Mouse (Mus musculus) hindbrain, embryonic 11.5 days (tissue): ENCODE data around the gene Mfsd6l. TPM values are rescaled to one million over a fixed set of nuclear protein-coding genes. Genes with fewer than 3 reads are reported as not detected.

ENCODE experiments used
- ATAC-seq: fragments of 200-750 bp; cut with Nextera tagmentation; 2 replicates; pipeline ENCODE4 v1.8.0; 2017; ENCODE audit warnings: mild to moderate bottlenecking, moderate TSS enrichment, moderate library complexity; ENCODE audit not compliant: low FRiP score
- DNase-seq: peaks from one replicate; pipeline ENCODE4 v3.0.0-alpha.2; 2015; ENCODE audit warnings: low spot score
- H3K27ac ChIP-seq: fragments of 300-500 bp; sonication (generic); 2 replicates; pipeline ENCODE4 v1.5.1; 2014; ENCODE audit warnings: mild to moderate bottlenecking, low read depth, low read length
- H3K27me3 ChIP-seq: fragments of 300-500 bp; sonication (generic); 2 replicates; pipeline ENCODE4 v1.6.1; 2014; ENCODE audit warnings: mild to moderate bottlenecking, low read length, moderate library complexity, mixed read lengths; ENCODE audit not compliant: control insufficient read depth, insufficient read depth
- H3K36me3 ChIP-seq: fragments of 300-500 bp; sonication (generic); 2 replicates; pipeline ENCODE4 v1.6.1; 2014; ENCODE audit warnings: mild to moderate bottlenecking, low read length, moderate library complexity, mixed read lengths; ENCODE audit not compliant: control insufficient read depth, insufficient read depth
- H3K4me1 ChIP-seq: fragments of 300-500 bp; sonication (generic); replicated peaks from 2 replicates; pipeline ENCODE4 v1.6.1; 2014; ENCODE audit warnings: low read length, mixed read lengths; ENCODE audit not compliant: control insufficient read depth, insufficient read depth
- H3K4me2 ChIP-seq: fragments of 300-500 bp; sonication (generic); replicated peaks from 2 replicates; pipeline ENCODE4 v1.6.1; 2014; ENCODE audit warnings: mild to moderate bottlenecking, low read depth, low read length
- H3K4me3 ChIP-seq: fragments of 300-500 bp; sonication (generic); 2 replicates; pipeline ENCODE4 v1.5.1; 2014; ENCODE audit warnings: low read depth, low read length
- H3K9ac ChIP-seq: fragments of 300-500 bp; sonication (generic); 2 replicates; pipeline ENCODE4 v1.6.1; 2014; ENCODE audit warnings: low read depth, low read length
- H3K9me3 ChIP-seq: fragments of 300-500 bp; sonication (generic); 2 replicates; pipeline ENCODE4 v1.6.1; 2016; ENCODE audit warnings: low read length; ENCODE audit not compliant: control insufficient read depth
- WGBS: fragments of 180-500 bp; shearing (Covaris S2); extraction: QIAGEN DNeasy Blood & Tissue Kit; methylation state at CpG from one replicate; pipeline ENCODE4 v1.1.7; 2014; 5-methylcytosine and 5-hydroxymethylcytosine counted together
- polyA plus RNA-seq: library from polyadenylated mRNA; unstranded; fragments of >200 nt; fragmentation: Nextera tagmentation; extraction: Ambion mirVana; gene quantifications from 2 replicates; pipeline ENCODE4 v1.2.1, GENCODE M21; 2014

Gene Mfsd6l
- polyA plus RNA-seq, 1 experiment from 2014 or later: not detected

DNA sequence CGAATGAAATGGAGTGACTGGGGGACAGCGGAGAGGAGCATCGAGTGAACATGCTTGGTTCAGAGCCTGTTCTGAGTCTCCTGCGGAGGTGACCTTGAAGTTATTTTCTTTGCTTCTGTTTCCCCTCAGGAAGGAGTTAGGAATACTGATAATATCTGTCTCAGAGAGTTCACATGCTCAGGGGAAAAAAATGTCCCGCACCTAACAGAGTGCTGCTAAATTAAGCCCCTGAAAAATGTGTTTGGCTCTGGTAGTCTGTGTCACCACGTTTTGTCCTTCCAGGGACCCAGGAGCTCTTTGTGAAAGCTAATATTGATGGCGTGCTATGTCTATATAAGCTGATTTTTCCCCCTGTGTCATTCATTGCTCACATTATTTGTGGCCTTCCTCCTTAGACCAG lies 10.8 kb upstream of the Mfsd6l start:
- ATAC-seq (no peak), DNase-seq (no peak)
- H3K4me3 ChIP-seq: no peak overlapping the region
- no peaks in the 10 kb centered on the region for H3K9me3 ChIP-seq
- H3K36me3 ChIP-seq: no peaks in the 10 kb centered on the region
- no peak overlapping the region for H3K4me2 ChIP-seq
- WGBS: 61% methylated on average over 7 of the region's 7 CpGs
- H3K4me1 ChIP-seq: no peaks in the 10 kb centered on the region
- no peak overlapping the region for H3K9ac ChIP-seq
- no peaks in the 10 kb centered on the region for H3K27me3 ChIP-seq
- no peak overlapping the region for H3K27ac ChIP-seq

DNA sequence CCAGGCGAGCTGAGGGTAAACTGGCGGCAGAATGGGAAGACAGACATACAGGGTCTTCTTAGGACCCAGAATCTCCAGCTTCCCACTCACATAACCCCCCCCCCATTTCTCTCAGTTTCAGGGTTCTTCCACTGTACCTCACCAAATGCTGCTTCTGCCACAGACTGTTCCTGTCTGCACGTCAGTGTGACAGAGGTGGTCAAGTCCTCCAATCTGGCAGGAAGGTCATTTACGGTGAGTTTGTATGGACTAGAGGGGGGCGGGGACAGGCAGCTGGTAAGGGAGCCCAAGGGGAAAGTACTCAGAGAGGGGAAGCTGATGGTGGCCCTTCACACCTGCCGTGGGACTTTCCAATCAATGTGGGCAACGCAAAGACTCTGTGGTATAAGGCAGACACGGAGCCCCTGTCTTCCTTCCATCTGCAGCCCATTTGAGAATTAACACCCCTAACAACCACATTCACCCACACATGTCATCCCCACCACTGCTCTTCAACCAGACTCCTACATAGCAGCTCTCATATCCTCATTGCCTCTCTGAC lies 10.2 kb upstream of the Mfsd6l start:
- DNase-seq (no peak), ATAC-seq (no peak)
- Histone ChIP-seq H3K9ac (no peak overlapping the region), H3K9me3 (no peaks in the 10 kb centered on the region), H3K27ac (no peak overlapping the region), H3K4me3 (no peak overlapping the region), H3K27me3 (no peaks in the 10 kb centered on the region), H3K36me3 (no peaks in the 10 kb centered on the region), H3K4me2 (no peak overlapping the region), H3K4me1 (no peaks in the 10 kb centered on the region)
- WGBS: 84% methylated on average over 8 of the region's 8 CpGs

DNA sequence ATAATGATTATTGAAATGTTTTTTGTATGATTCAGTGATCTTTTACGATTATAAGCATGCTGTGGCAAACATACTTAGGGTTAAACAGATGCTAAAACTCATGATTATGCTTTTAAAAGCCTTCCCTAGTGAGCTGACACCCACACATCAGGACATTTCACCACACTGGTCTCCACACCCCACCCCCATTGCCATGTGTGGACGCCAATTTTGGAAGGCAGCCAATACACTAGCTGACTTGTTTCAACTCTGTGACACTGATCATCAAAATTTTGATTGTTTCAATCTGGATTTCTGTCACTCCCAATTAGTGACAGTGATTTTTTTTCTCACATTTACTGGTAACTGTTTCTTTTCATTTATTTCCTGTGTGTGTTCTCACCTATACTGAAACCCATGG lies 8.5 kb upstream of the Mfsd6l start:
- DNase-seq (no peak), ATAC-seq (no peak)
- WGBS: 84% methylated on average over 2 of the region's 2 CpGs

DNA sequence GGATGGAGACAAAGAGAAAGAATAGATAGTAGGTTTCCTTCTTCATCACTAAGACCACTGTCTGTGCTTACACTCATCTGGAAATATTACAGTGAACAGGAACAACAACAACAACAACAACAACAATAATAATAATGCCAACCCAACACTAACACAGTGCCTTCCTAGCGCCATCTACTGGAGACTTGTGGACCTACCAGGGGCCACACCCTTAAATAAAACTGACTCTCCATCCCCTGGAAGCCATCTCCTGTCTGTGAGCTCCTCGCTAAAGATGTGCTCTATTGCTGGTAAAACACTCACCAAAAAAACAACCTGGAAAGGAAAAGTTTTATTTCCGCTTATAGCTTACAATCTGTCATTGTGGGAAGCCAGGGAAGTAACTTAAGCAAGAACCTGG lies 6.4 kb upstream of the Mfsd6l start:
- Histone ChIP-seq H3K9me3 (no peaks in the 10 kb centered on the region), H3K9ac (no peak overlapping the region), H3K4me3 (no peak overlapping the region), H3K4me2 (no peak overlapping the region), H3K27ac (no peak overlapping the region), H3K27me3 (no peaks in the 10 kb centered on the region), H3K4me1 (no peaks in the 10 kb centered on the region), H3K36me3 (no peaks in the 10 kb centered on the region)
- 51% methylated on average over 3 of the region's 3 CpGs for WGBS
- DNase-seq (no peak), ATAC-seq (no peak)

More for the DNA sequence above, 8.5 kb upstream of the Mfsd6l start:
- H3K27ac ChIP-seq: no peak overlapping the region
- no peaks in the 10 kb centered on the region for H3K36me3 ChIP-seq
- no peaks in the 10 kb centered on the region for H3K9me3 ChIP-seq
- no peaks in the 10 kb centered on the region for H3K27me3 ChIP-seq
- no peak overlapping the region for H3K4me2 ChIP-seq
- no peaks in the 10 kb centered on the region for H3K4me1 ChIP-seq
- no peak overlapping the region for H3K9ac ChIP-seq
- no peak overlapping the region for H3K4me3 ChIP-seq

DNA sequence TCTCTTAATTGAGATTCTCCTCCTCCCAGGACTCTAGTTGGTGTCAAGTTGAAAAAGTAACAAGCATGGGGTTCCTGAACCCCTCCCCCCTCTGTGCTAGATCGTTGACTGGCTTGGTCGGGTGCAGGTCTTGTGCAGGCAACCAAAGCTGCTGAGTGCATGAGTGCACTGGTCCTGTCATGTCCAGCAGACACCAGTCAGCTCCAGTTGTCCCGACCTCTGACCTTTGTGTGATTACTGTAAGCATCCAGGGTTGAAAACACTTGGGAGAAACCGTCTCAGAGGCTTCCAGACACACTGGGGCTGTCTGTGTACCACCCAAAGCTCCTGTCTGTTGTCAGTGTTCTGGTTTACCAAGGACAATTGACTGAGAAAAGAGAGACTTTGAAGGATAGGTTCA lies 5.6 kb upstream of the Mfsd6l start:
- Histone ChIP-seq H3K9me3 (no peaks in the 10 kb centered on the region), H3K36me3 (no peaks in the 10 kb centered on the region), H3K27ac (no peak overlapping the region), H3K4me2 (no peak overlapping the region), H3K27me3 (no peaks in the 10 kb centered on the region), H3K4me1 (no peaks in the 10 kb centered on the region), H3K9ac (no peak overlapping the region), H3K4me3 (no peak overlapping the region)
- DNase-seq: no peak
- WGBS: 64% methylated on average over 4 of the region's 4 CpGs
- ATAC-seq: no peak

DNA sequence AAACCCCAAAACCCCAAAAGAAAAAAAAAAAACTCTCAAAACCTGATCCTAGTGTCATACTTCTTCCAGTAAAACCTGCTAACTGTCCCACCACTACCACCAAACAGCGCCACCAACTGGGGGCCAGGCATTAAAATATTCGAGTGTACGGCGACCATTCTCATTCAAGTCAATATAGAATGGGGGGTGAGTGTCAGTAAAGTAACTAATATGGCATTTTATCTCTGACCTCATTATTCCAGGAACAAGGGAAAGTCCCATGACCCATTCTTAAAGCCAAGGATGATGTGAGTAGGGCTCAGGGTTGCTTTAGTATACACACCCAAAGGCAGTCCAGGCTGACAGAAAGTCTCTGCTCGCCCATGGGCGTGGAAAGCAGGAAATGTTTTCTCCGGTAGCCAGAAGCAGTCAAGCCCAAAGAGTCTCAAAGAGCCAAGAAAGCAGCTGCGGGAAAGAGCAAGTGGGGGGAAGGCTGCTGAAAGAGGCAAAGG lies 2.0 kb upstream of the Mfsd6l start:
- H3K4me3 ChIP-seq: no peak overlapping the region
- 42% methylated on average over 8 of the region's 8 CpGs for WGBS
- no peaks in the 10 kb centered on the region for H3K4me1 ChIP-seq
- H3K36me3 ChIP-seq: no peaks in the 10 kb centered on the region
- peaks cover 4% of the 10 kb centered on the region; the same call in 1 of the 2 replicates for H3K27me3 ChIP-seq
- H3K4me2 ChIP-seq: no peak overlapping the region
- no peak overlapping the region for H3K27ac ChIP-seq
- DNase-seq (peak; percentile 46), ATAC-seq (no peak)
- no peaks in the 10 kb centered on the region for H3K9me3 ChIP-seq
- no peak overlapping the region for H3K9ac ChIP-seq

DNA sequence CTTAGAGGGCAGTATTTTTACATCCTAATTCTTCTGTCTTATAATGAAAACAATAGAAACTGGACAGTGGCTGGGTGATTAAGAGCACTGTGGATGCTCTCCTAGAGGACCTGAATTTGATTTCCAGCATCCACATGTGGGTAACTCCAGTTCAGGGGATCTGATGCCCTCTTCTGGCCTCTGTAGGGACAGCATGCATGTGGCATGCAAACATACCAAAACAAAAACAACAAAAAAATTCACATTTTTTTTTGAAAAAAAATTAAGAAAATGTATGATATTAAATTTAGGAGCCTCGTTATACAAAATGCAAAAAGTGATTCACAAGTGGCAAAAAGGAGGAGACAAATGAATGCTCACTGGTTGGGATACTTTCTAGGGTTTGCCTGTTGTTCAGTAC lies 3.6 kb downstream of the Mfsd6l start:
- Histone ChIP-seq H3K27ac (no peak overlapping the region), H3K9ac (no peak overlapping the region), H3K9me3 (no peaks in the 10 kb centered on the region), H3K4me3 (no peak overlapping the region), H3K27me3 (peaks cover 4% of the 10 kb centered on the region; the same call in 1 of the 2 replicates), H3K36me3 (no peaks in the 10 kb centered on the region), H3K4me1 (no peaks in the 10 kb centered on the region), H3K4me2 (no peak overlapping the region)
- DNase-seq: no peak
- WGBS: 36% methylated on average over 1 of the region's 1 CpGs
- ATAC-seq: no peak

DNA sequence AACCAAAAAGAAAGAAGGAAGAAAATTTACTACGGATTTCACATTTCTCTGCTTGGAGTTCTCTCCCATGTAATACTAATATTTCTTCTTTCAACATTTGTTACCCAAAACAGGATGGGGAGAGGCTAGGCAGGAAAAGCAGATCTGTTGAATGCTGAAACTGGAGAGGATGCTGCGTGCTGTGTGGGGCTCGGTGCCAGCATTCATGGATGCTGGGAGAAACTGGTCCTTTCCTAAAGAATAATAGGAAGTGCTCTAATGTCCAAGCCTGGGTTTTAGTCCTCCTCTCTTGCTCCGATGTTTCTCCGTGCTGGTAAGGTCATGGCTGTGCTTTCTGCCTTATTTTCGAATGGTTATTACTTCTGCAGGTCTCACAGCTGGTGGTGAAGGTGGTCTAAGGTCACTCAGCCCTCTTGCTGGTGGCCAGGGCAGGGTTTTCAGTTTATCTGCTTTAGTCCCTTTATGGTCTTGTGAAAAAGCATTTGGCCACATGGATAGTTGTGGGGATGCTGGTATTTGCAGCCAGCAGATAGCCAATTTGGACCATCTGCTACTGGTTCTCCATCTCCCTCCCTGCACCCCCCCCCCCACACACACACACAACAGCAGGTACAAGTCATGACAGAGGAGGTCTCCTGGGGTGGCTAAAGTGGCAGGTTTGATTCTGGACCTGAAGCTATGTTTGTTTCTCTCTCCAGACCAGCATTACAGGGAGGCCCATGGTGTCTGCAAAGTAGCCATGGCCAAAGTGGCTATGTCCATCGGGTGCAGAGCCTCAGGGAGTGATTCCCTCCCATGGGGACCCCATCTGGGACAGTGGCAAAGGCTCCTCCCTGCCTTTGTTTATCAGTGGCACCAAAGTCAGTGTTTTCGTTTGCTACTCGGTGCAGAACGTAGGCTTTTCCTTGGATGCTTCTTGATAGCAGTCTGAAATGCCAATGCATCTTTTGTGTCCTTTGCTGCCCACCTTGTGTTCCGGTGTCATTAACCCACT lies 6.3 kb downstream of the Mfsd6l start:
- H3K27ac ChIP-seq: no peak overlapping the region
- DNase-seq: no peak
- H3K9me3 ChIP-seq: no peaks in the 10 kb centered on the region
- no peak overlapping the region for H3K4me3 ChIP-seq
- WGBS: 77% methylated on average over 11 of the region's 11 CpGs
- H3K4me2 ChIP-seq: no peak overlapping the region
- H3K27me3 ChIP-seq: no peaks in the 10 kb centered on the region; the same call in 1 of the 2 replicates
- no peak for ATAC-seq
- no peak overlapping the region for H3K9ac ChIP-seq
- no peaks in the 10 kb centered on the region for H3K36me3 ChIP-seq
- H3K4me1 ChIP-seq: no peaks in the 10 kb centered on the region
